Mouse (Mus musculus): ENCODE data around the gene Ripor1. TPM values are rescaled to one million over a fixed set of nuclear protein-coding genes. Genes with fewer than 3 reads are reported as not detected.

The Ripor1 gene
- polyA plus RNA-seq, 1 experiment = 49.1 TPM

GRCm38 (mm10) chr8:105623679-105624245 lies 18.7 kb downstream of the Ripor1 start:
- no peak for TF ChIP-seq POLR2A (IDR thresholded peaks at IDR 0.05; ENCODE audit: extremely low read depth, insufficient read depth, low read length)
- Histone ChIP-seq H3K4me3 (ENCODE audit: insufficient read depth, low read length) (no peak overlapping the region), H3K27ac (ENCODE audit: insufficient read depth, low read length) (peak overlapping the region; percentile 6; the same call in 1 of the 2 replicates), H3K4me1 (ENCODE audit: control insufficient read depth, insufficient read depth, low read length) (peaks cover 7% of the 10 kb centered on the region; the same call in 1 of the 2 replicates)

DNA sequence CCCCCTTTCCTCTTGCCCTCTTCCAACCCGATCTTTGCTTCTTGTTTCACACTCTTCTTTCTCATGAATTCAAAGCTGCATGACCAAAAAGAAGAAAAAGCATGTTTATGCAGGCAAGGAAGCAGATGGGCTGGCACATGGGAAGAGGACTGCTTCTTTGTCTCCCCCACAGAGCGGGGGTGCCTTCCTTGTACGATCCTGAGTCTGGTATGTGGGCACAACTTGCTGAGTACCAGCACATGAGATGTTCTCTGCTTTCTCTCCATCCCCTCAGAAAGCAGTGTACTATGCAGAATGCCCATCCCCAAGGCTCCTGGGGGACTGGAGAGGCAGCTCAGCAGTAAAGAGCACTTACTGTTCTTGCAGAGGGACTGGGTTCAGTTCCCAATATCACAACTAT lies 19.3 kb downstream of the Ripor1 start:
- H3K27ac ChIP-seq (ENCODE audit: insufficient read depth, low read length) = no peak overlapping the region
- peaks cover 7% of the 10 kb centered on the region; the same call in 1 of the 2 replicates for H3K4me1 ChIP-seq (ENCODE audit: control insufficient read depth, insufficient read depth, low read length)
- no peak overlapping the region for H3K4me3 ChIP-seq (ENCODE audit: insufficient read depth, low read length)
- TF ChIP-seq POLR2A (IDR thresholded peaks at IDR 0.05; ENCODE audit: extremely low read depth, insufficient read depth, low read length) (peak; percentile 59; the same call in 1 of the 2 replicates), CTCF (IDR thresholded peaks at IDR 0.05; ENCODE audit: extremely low read depth, insufficient read depth, low read length) (no peak)

GRCm38 (mm10) chr8:105624831-105625230 lies 19.8 kb downstream of the Ripor1 start:
- Histone ChIP-seq H3K4me1 (ENCODE audit: control insufficient read depth, insufficient read depth, low read length) (peaks cover 7% of the 10 kb centered on the region; the same call in 1 of the 2 replicates), H3K27ac (ENCODE audit: insufficient read depth, low read length) (0 out of 2 replicates have a peak overlapping the region, but pooled peaks have one; percentile 20), H3K4me3 (ENCODE audit: insufficient read depth, low read length) (no peak overlapping the region)
- TF ChIP-seq POLR2A (IDR thresholded peaks at IDR 0.05; ENCODE audit: extremely low read depth, insufficient read depth, low read length) = no peak
- TF ChIP-seq CTCF (IDR thresholded peaks at IDR 0.05; ENCODE audit: extremely low read depth, insufficient read depth, low read length) = no peak

GRCm38 (mm10) chr8:105626086-105626485 lies 21.0 kb downstream of the Ripor1 start:
- H3K4me1 ChIP-seq (ENCODE audit: control insufficient read depth, insufficient read depth, low read length) = peaks cover 7% of the 10 kb centered on the region; the same call in 1 of the 2 replicates
- no peak overlapping the region for H3K27ac ChIP-seq (ENCODE audit: insufficient read depth, low read length)
- no peak overlapping the region for H3K4me3 ChIP-seq (ENCODE audit: insufficient read depth, low read length)
- TF ChIP-seq POLR2A (IDR thresholded peaks at IDR 0.05; ENCODE audit: extremely low read depth, insufficient read depth, low read length) (no peak), CTCF (IDR thresholded peaks at IDR 0.05; ENCODE audit: extremely low read depth, insufficient read depth, low read length) (no peak)

DNA sequence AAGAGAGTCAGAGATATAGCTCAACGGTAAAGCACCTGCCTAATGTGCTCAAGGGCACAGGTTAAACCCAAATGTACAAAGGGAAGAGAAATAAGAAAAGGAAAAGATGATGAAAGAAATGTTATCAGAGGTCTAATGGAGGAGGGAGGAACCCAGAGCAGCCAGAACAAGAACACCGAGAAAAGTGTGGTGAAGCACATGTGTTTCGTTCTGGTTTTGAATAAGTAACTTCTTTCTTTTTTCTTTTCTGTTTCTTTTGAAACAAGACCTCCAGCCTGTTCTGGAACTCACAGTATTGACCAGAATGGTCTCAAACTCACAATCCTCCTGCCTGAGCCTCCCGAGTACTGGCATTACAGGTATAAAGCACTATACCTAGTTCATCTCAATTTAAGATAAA lies 24.3 kb downstream of the Ripor1 start:
- no peak overlapping the region for H3K4me3 ChIP-seq (ENCODE audit: insufficient read depth, low read length)
- H3K27ac ChIP-seq (ENCODE audit: insufficient read depth, low read length) = no peak overlapping the region
- H3K4me1 ChIP-seq (ENCODE audit: control insufficient read depth, insufficient read depth, low read length) = no peaks in the 10 kb centered on the region
- TF ChIP-seq CTCF (IDR thresholded peaks at IDR 0.05; ENCODE audit: extremely low read depth, insufficient read depth, low read length) (no peak), POLR2A (IDR thresholded peaks at IDR 0.05; ENCODE audit: extremely low read depth, insufficient read depth, low read length) (no peak)

- Histone ChIP-seq H3K4me1 (ENCODE audit: control insufficient read depth, insufficient read depth, low read length) (peaks cover 2% of the 10 kb centered on the region), H3K27ac (ENCODE audit: insufficient read depth, low read length) (no peak overlapping the region), H3K4me3 (ENCODE audit: insufficient read depth, low read length) (no peak overlapping the region; the same call in 1 of the 2 replicates)
- no peak for TF ChIP-seq CTCF (IDR thresholded peaks at IDR 0.05; ENCODE audit: extremely low read depth, insufficient read depth, low read length)
- no peak for TF ChIP-seq POLR2A (IDR thresholded peaks at IDR 0.05; ENCODE audit: extremely low read depth, insufficient read depth, low read length)
Observed at GRCm38 (mm10) chr8:105634771-105635458, 29.9 kb downstream of the Ripor1 start.

GRCm38 (mm10) chr8:105635481-105635880 lies 30.4 kb downstream of the Ripor1 start:
- Histone ChIP-seq H3K27ac (ENCODE audit: insufficient read depth, low read length) (0 out of 2 replicates have a peak overlapping the region, but pooled peaks have one; percentile 18), H3K4me1 (ENCODE audit: control insufficient read depth, insufficient read depth, low read length) (peaks cover 2% of the 10 kb centered on the region), H3K4me3 (ENCODE audit: insufficient read depth, low read length) (peak overlapping the region; percentile 90)
- TF ChIP-seq CTCF (IDR thresholded peaks at IDR 0.05; ENCODE audit: extremely low read depth, insufficient read depth, low read length) (no peak), POLR2A (IDR thresholded peaks at IDR 0.05; ENCODE audit: extremely low read depth, insufficient read depth, low read length) (no peak)

- Histone ChIP-seq H3K27ac (ENCODE audit: insufficient read depth, low read length) (peak within 1 kb of the TSS; percentile 100), H3K4me1 (ENCODE audit: control insufficient read depth, insufficient read depth, low read length) (peaks cover 2% of the 10 kb centered on the region), H3K4me3 (ENCODE audit: insufficient read depth, low read length) (peak within 1 kb of the TSS; percentile 90)
- TF ChIP-seq POLR2A (IDR thresholded peaks at IDR 0.05; ENCODE audit: extremely low read depth, insufficient read depth, low read length) = peak; percentile 42; the same call in 1 of the 2 replicates
- TF ChIP-seq CTCF (IDR thresholded peaks at IDR 0.05; ENCODE audit: extremely low read depth, insufficient read depth, low read length) = 0 out of 2 replicates have a peak, but pooled peaks have one; percentile 0
Observed at GRCm38 (mm10) chr8:105636018-105636962, 31.2 kb downstream of the Ripor1 start, which contains the start of gene Ctcf. Ctcf (plus strand) TSS chr8:105636568.

DNA sequence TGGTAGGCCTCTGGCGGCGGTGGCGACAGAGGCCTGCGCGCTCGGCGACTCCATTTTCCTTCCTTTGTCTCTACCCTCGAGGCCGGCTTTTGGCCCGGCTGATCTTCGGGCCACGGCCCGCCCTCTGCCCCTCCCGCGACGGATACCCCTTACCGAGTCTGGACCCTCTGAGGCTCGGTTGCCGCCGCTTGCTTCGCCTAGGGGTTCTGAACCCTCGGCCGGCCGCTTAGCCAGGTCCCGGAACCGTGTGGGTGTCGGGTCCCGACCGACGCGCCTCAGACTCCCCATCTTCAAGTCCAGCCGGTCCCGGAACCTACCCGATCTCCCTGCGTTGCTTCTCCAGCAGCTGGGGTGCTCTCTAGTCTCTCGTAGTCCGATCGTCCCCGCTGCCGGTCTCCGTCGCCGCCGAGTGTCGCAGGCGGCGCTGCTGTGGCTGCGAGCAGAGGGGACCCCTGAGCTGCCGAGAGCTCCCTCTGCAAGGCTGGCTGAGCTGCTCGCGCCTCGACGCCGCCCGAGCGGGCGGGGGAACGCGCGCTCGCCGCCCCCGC lies 32.0 kb downstream of the Ripor1 start, which contains the start of gene Agrp:
Agrp (minus strand) TSS at position 431 of the 548 bp plus-strand sequence.
- peak within 1 kb of the TSS; percentile 100 for H3K27ac ChIP-seq (ENCODE audit: insufficient read depth, low read length)
- peak within 1 kb of the TSS; percentile 90 for H3K4me3 ChIP-seq (ENCODE audit: insufficient read depth, low read length)
- peaks cover 2% of the 10 kb centered on the region for H3K4me1 ChIP-seq (ENCODE audit: control insufficient read depth, insufficient read depth, low read length)
- TF ChIP-seq CTCF (IDR thresholded peaks at IDR 0.05; ENCODE audit: extremely low read depth, insufficient read depth, low read length) (no peak), POLR2A (IDR thresholded peaks at IDR 0.05; ENCODE audit: extremely low read depth, insufficient read depth, low read length) (peak; percentile 44; the same call in 1 of the 2 replicates)
